Mouse (Mus musculus) retina, embryonic 14.5 days (tissue): ENCODE results near the gene Gpr183.

Experiments
- DNase-seq: peaks from one replicate; pipeline ENCODE4 v3.0.0-alpha.2; 2015; ENCODE audit warnings: low spot score

Gpr183 gene

GRCm38 (mm10) chr14:121957176-121957871 is 7.7 kb downstream of the Gpr183 start:
- no peak for DNase-seq

GRCm38 (mm10) chr14:121956291-121956690 is 8.7 kb downstream of the Gpr183 start:
- DNase-seq = no peak

- DNase-seq = no peak
Measured at GRCm38 (mm10) chr14:121955176-121955795, 9.7 kb downstream of the Gpr183 start.

GRCm38 (mm10) chr14:121954608-121955007 is 10.4 kb downstream of the Gpr183 start:
- DNase-seq = no peak

GRCm38 (mm10) chr14:121954129-121954528 is 10.9 kb downstream of the Gpr183 start:
- no peak for DNase-seq

GRCm38 (mm10) chr14:121952046-121952400 is 13.0 kb downstream of the Gpr183 start:
- DNase-seq = no peak

- DNase-seq = no peak
Measured at GRCm38 (mm10) chr14:121951399-121952045, 13.5 kb downstream of the Gpr183 start.

GRCm38 (mm10) chr14:121949897-121950296 is 15.1 kb downstream of the Gpr183 start:
- no peak for DNase-seq

GRCm38 (mm10) chr14:121949436-121949835 is 15.6 kb downstream of the Gpr183 start:
- DNase-seq = no peak

- DNase-seq = no peak
Measured at GRCm38 (mm10) chr14:121947966-121948365, 17.0 kb downstream of the Gpr183 start.

GRCm38 (mm10) chr14:121947201-121947760 is 17.7 kb downstream of the Gpr183 start:
- no peak for DNase-seq

GRCm38 (mm10) chr14:121946728-121947127 is 18.3 kb downstream of the Gpr183 start:
- DNase-seq = no peak

GRCm38 (mm10) chr14:121946131-121946530 is 18.9 kb downstream of the Gpr183 start:
- DNase-seq = no peak

- no peak for DNase-seq
Measured at GRCm38 (mm10) chr14:121939582-121939981, 25.4 kb downstream of the Gpr183 start.

GRCm38 (mm10) chr14:121938256-121939191 is 26.5 kb downstream of the Gpr183 start:
- no peak for DNase-seq

GRCm38 (mm10) chr14:121937601-121938255 is 27.3 kb downstream of the Gpr183 start:
- no peak for DNase-seq

GRCm38 (mm10) chr14:121936856-121937255 is 28.1 kb downstream of the Gpr183 start:
- DNase-seq = no peak

GRCm38 (mm10) chr14:121936356-121936755 is 28.6 kb downstream of the Gpr183 start:
- DNase-seq = no peak

- DNase-seq = no peak
Measured at GRCm38 (mm10) chr14:121934597-121934946, 30.4 kb downstream of the Gpr183 start.

- DNase-seq = no peak
Measured at GRCm38 (mm10) chr14:121933906-121934596, 30.9 kb downstream of the Gpr183 start.

GRCm38 (mm10) chr14:121932180-121932579 is 32.8 kb downstream of the Gpr183 start:
- no peak for DNase-seq
